Mouse (Mus musculus): ENCODE data around the gene Stat6.

Gene Stat6

GRCm38 (mm10) chr10:127615034-127615374, 27.8 kb upstream of the Stat6 start:
- in situ Hi-C loops (cut with MboI): no loop called here

GRCm38 (mm10) chr10:127615591-127615990, 27.2 kb upstream of the Stat6 start:
- in situ Hi-C loops (cut with MboI): no loop called here

DNA sequence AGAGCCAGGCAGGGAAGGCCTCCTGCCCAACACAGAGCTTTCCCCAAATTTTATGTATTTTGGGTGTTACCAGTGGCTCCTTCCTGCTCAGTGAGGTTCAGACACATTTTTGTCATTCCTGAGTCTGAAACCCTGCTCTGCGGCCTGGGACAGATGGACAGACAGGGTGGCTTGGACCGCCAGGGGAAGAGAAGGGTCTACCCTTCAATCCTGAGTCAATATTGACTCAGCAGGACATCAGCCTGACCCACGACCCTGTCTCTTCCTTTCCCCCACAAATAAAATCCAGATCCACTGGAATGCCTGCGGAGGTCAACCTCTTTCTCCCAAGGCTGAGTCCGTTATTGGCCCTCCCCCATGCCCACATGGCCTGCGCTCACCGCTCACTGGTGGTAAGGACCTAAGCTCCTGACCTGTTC, 26.5 kb upstream of the Stat6 start:
- in situ Hi-C loops (cut with MboI): no loop called here

DNA sequence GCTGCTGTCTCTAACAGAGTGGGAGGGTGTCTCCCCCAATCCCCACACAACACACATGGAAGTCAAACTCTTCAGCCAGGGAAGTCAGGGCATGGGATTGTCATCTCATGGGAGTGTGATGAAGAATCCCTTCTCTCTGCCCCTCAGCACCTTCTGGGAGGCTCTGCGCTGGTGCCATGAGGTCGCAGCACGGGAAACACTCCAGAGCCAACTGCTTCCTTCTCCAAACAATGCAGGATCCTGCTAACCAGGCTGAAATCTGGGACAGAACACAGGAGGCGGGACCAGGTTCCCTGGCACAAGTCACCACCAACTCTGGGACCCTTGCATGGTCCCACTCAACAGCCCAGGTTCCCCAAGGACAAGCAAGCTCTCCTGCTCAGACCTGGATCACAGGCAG, 25.5 kb upstream of the Stat6 start:
- in situ Hi-C loops (cut with MboI): no loop called here

DNA sequence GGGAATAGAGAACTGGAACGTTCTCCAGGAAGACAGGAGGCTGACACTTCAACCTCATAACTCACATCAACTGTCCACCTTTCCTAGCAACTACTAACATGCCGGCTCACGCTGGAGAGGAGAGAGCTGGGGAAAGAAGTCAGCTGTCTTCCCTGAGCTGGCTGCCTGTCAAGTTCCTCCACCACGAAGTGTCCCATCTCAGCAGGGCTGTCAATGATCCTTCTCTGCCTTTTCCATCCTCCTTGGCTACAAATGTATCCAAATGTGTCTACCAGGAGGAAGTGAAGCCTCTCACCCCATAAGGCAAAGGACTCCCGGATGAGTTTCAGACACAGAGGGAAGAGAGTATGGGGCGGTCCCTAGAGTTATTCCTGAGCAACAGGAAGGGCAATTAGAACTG, 24.6 kb upstream of the Stat6 start:
- in situ Hi-C loops (cut with MboI): no loop called here

GRCm38 (mm10) chr10:127619119-127619721, 23.6 kb upstream of the Stat6 start:
- in situ Hi-C loops (cut with MboI): no loop called here

DNA sequence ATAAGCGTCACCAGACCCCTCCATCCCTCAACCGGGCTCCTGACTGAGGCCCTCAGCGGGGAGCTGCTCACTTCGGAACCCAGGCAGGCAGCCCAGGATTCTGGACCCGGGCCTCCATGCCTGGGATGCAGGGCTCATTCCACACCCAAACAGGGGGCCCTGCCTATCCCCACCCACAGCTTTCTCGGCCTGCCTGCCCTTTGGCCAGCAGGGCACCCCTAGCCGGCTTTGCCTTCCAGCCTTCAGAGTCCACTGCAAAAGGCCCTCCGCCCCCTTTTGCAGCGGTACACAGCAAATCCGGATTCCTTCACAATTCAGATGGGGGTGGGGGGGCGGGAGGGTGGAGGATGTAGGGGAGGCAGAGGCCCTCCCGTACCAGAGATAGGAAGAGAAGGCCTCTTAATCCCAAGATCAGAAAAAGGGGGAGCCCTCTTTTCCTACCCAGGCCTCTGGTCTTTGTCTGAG, 22.8 kb upstream of the Stat6 start:
- in situ Hi-C loops (cut with MboI): no loop called here

- in situ Hi-C loops (cut with MboI): no loop called here
These were observed 22.2 kb upstream of the Stat6 start, which contains the start of gene Lrp1 for GRCm38 (mm10) chr10:127620406-127621190. Lrp1 (minus strand) TSS chr10:127621148.

DNA sequence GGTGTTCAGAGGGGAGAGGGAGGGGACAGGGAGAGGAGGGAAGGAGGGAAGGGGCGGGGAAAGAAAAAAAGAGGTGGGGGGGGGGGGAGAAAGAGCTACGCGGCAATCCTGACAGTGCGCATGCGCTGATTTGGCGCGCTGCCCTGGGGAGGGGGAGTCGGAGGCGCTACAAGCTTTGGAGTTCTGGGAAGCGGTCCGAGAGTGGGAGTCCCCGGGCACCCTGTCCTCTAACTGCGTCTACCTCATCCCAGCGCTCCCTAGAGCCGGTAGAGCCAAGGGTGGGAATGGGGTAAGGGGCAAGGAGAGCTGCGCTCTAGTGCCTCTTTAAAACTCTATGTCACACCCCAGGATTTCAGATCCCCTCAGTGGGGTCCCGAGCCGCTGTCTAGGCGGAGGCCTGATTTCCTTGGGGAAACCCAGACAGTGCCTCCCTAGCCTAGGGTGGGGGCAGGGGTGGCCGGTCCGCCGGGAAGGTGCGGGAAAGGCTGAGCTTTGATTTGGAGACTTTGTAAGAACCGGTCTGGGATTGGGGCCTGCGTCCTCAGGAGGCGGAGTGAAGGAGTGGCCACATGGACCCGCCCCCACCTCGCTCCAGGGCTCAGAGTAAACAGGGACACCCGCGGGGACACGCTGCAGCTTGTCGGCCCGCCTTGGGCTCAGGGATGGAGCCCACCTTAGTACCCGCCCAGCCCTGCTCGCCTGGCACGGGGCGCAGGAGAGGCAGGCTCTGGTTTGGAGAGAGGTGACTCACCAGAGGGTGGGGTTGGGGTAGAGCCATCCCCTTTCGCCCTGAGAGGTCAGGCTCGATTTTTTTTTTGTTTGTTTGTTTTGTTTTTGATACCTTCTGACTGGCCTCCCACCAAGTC, 21.4 kb upstream of the Stat6 start:
- in situ Hi-C loops (cut with MboI): no loop called here

GRCm38 (mm10) chr10:127622057-127622392, 20.8 kb upstream of the Stat6 start:
- in situ Hi-C loops (cut with MboI): no loop called here

DNA sequence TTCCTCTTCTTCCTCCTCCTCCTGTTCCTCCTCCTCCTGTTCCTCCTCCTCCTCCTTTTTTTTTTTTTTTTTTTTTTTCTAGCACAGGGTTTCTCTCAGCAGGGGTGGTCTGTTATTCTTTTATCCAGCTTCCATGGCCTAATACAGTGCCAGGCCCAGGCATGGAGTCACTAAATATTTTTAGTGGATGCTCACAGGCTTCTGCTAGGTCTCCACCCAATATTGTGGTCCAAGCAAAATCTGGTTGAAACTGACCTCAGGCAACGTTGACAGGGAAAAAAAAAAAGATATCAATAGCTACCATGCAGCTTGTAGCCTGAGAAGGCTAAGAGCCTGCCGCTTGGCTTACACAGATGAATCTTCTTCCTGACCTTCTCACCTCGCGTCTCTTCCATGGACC, 20.1 kb upstream of the Stat6 start:
- in situ Hi-C loops (cut with MboI): no loop called here

GRCm38 (mm10) chr10:127623439-127624216, 19.2 kb upstream of the Stat6 start:
- in situ Hi-C loops (cut with MboI): no loop called here

- in situ Hi-C loops (cut with MboI): loop anchor here (25.0 kb wide), 1 partner anchor 311 kb away; no protein-coding TSS in a partner anchor
These were observed 16.4 kb upstream of the Stat6 start for GRCm38 (mm10) chr10:127626433-127626832.

GRCm38 (mm10) chr10:127631261-127632214, 11.2 kb upstream of the Stat6 start:
- in situ Hi-C loops (cut with MboI): loop anchor here (25.0 kb wide), 1 partner anchor 306 kb away; no protein-coding TSS in a partner anchor

DNA sequence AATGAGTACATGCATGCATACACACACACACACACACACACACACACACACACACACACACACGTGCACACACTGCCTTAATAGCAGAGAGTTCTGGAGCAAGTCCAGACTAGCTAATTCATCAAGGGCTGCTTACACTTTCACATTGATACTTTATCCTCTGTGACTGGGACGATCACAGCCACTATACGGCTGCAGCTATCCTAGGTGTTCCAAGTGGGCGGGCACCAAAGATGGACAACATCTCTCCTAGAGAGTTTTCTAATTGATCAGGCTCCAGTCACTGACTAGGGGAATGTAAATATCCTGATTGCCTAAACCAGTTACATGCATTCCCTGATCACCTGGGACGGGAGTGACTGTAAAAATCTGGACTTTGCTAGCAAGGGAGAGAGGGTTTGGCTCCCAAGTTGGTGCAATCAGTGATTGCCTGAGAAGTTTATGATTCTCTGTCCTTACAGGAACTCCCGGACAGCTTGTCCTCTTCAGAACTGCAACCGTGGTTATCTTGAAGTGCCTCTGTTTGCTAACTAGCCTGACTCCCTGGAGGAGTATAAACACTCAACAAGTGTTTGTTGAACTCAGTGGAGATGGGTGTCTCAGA, 10.0 kb upstream of the Stat6 start:
- in situ Hi-C loops (cut with MboI): loop anchor here (25.0 kb wide), 1 partner anchor 305 kb away; no protein-coding TSS in a partner anchor

DNA sequence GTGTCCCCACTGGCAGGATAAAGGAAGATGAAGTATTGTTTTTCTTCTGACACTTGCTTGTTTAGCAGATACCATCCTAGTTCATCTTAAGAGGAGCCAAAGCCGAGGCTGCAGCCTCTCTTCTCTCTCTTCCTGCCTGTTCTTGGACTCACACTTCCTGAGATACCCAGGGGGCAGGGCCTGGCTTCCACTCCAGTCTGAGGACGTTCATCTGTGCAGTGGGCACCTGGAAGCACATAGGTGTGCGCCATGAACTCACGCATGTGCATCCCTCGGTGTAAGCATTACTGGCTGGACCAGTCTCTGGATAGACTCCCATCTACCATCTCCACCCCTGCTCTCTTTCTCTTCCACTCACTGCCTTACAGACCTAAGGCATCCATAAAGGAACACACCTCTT, 2.4 kb upstream of the Stat6 start:
- in situ Hi-C loops (cut with MboI): loop anchor here (5.0 to 25.0 kb wide), 3 partner anchors 37 to 297 kb away; partner anchors contain the start of gene Zbtb39

GRCm38 (mm10) chr10:127641861-127642771, 670 bp upstream of the Stat6 start:
- in situ Hi-C loops (cut with MboI): loop anchor here (5.0 to 25.0 kb wide), 3 partner anchors 35 to 295 kb away; partner anchors contain the start of gene Zbtb39

DNA sequence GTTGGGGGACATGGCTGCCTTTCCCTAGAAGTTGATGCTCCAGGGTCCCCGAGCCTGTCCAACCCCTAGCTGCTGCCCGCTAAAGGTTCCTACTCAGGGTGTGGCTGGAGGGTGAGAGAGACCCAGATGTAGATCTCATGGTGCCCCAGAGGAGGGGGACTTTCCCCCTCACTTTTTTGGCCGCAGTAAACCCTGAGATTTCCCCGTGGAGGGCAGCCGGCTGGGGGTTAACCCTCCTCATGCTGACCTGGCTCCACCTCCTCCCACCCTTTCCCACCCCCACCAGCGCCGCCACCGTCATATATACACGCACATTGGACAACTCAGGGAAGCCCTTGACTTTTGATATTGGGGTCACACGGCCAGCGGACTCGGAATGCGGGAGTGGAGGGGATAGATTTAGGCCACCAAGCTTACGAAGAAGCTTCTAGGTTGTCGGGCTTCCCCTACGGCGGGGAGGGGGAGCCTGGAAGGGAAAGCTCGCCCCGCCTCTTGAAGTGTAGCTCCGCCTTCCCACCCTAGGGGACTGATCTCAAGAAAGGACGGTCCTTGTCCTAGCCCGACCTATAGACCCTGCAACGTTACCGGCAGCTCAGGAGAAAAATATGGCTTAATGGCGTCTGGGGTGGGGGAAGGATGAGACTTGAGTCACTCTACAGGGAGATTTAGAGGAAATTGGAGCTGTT, 910 bp downstream of the Stat6 start:
- in situ Hi-C loops (cut with MboI): loop anchor here (5.0 to 25.0 kb wide), 3 partner anchors 34 to 294 kb away; partner anchors contain the start of gene Zbtb39

Measured in mature B cell (primary cell).